Mouse (Mus musculus) embryo, embryonic 9.5 days (tissue): Measurements from ENCODE around the gene Notum.

Source experiments
- DNase-seq: peaks from one replicate; pipeline ENCODE4 v3.0.0-alpha.2; 2017; ENCODE audit errors: extremely low spot score

Gene Notum

DNA sequence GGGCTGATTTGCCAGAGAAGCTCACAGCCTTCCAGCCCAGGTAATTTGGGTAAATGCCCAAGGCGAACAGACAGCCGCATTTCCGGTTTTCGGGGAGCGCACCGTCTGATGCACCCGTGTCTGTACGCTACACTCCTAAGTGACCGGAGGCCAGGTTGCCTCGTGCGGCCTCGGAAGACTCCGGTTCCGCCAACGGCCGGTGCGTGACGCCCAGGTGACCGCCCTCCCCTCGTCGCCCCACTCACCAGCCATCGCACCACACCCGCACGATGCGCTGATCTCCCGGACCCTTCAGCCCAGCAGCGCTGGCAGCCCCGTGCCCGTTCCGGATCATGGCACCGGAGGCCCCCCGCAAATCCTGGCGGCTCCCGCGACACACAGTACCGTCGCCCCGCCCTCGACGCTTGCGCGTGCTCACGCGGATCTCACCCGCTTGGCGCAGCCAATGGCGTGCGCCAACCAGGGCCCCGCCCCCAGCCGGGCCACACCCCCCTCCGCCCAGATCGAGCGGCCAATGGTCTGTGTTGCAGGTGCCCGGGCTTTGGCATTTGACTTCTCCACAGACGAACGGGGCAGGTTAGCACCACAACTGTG lies 43.4 kb downstream of the Notum start, which contains the start of gene Pcyt2:
Pcyt2 (minus strand) TSS at position 418 of the 594 bp plus-strand sequence.
- DNase-seq = peak; percentile 90

DNA sequence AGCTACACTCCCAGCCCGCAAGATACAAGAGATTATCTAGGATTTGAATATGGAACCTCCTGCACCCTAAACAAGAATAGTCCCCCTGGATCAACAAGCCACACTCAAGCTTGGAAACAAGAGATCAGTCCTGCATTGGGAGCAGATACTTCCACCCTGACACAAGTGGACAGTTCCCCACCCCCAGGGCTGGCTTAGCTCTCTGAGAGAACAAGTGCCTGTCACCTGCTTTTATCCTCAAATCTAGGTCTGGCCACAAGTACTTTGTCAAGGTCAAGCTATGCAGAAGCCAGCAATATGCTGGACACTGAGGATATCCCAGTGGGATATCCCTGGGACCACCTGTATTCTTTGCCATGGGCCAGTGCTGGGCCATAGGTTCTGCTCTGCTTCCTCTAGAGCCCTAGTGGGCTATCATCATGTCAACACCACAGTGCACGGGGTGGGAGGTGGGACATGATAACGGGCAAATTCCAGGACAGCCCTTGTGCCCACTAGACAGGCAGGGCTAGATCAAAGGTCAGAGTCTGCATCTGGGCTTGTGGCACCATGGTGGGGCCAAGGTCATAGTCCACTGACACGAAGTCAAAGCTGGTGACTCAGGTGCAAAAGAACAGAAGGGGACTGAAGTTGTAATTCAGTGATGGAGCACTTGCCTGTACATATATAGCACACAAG lies 44.2 kb downstream of the Notum start:
- DNase-seq = no peak

- DNase-seq = no peak
Measured at GRCm38 (mm10) chr11:120615606-120616203, 45.3 kb downstream of the Notum start.

DNA sequence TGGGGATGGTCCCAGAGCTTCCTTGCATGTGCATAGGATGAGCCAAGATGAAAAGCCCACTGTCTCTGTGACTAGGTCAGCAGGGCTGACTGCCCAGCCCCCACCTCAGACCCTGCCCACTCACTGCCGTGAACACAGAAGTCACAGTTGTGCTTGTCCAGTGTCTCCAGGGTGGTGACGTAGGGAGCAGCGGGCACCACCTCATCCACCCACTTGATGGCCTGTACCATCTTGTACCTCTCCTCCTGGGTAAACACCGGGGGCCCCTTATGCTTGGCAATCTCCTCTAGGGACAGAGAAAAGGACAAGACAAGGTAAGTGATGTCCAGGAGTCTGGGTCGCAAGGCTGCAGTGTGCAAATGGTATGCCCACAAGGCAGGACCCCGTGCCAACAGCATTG lies 45.8 kb downstream of the Notum start:
- DNase-seq = no peak

- DNase-seq = no peak
Measured at GRCm38 (mm10) chr11:120613976-120614375, 47.0 kb downstream of the Notum start.

DNA sequence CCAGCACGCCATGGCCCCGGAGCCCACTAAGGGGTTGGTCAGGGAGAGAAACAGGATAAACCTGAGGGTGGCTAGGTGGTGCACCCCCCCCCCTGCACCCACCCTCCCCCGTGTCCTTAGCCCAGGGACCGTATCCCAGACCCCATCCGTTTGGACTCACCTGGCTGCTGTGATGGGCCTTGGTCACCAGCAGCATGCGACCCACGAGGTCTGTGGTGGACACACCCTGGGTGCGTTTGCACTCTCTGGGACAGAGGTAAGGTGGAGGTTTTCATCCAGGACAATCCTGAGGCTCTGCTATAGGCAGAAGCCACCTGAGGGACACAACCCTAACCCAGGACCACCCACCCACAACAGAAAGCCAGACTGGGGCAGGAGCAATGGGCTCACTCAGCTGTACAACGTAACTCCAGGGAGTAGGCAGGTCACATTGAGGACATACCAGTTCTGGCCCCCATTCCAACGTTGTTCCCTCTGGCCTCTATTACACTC lies 47.4 kb downstream of the Notum start:
- DNase-seq = no peak

DNA sequence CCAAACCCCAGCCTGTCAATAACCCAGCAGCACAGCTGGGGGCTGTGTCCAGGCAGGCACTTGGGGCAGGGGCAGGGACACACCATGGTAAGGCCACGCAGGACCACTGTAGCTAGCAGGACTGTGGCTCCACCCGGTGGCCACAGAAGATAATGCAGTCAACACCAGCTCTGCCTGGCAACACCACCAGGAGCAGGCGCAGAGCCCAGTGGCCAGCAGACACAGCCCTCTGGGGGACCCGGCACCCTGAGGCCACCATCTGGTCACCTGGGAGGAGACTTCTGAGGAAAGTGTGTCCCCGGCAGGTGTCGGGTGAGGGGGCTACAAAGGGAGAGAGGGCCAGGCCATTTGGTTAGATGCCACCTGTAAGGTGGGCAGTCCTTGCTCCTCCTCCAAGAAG lies 48.2 kb downstream of the Notum start:
- DNase-seq = peak; percentile 74

- no peak for DNase-seq
Measured at GRCm38 (mm10) chr11:120610477-120611046, 50.4 kb downstream of the Notum start.

DNA sequence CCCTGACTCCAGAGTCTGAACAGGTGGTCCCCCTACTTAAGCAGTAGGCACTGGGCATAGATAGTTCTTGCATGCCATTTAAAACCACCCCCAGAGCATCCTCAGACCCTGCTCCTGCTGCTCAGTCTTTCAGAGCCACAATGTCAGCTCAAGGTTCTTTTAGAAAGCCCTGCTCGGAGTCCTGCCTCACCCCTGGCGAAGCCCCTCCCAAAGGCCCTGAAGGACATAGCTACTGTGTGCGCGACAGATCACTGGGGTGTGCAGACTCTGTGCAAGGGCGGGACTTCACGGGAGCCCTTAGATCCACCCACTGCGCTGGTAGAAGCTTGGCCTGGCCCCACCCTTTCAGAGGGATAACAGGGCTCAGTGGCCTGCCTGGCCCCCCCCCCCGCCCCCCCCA lies 51.7 kb downstream of the Notum start:
- no peak for DNase-seq

DNA sequence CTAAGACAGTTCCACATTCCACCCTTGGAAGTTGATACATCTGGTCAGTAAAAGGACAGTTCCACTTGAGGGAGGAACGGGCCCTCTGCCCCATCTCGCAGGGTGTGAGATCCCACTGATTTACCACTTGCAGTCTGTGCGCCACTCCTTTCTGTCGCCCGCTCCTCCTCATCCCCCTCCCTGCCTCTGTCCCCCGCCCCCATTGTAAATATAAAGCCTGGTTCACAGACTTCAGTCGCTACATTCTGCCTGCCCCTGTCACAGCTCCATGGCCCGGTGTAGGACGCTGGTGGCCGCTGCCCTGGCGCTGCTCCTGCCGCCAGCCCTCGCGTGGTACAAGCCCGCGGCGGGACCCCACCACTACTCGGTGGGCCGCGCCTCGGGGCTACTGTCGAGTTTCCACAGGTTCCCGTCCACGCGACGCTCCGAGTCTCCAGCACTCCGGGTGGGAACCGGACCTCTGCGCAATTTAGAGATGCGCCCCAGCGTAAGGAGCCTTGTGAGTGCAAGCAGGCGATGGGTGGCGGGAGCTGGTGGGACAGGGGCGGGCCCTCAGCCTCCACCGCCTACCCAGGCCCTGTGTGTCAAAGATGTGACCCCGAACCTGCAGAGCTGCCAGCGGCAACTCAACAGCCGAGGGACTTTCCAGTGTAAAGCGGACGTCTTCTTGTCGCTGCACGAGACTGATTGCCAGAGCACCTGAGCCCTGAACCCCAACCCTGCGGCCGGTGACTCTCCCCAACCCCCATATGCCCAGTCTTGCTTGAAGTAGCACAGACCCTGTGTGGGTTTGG lies 52.5 kb downstream of the Notum start, which contains the start of gene Npb:
Npb (plus strand) TSS at position 237 of the 794 bp plus-strand sequence.
- DNase-seq = no peak

DNA sequence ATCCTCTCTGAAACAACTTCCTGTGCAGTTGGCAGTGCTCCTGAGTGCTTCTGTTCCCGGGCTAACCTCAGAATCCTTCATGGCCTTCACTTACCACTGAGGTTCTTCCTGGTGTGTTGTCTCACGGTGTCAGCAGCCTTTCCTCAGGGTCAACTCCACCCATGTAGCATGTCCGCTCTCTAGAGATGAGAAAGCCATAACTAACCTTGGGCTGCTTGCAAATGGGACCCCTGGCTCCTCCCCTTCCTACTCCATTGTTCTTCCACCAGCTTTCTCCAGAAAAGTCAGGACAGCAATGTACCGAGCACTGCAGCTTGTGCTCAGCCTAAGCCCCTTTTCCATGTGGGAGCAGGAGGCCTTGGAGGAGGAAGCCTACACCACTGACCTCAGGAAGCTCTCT lies 54.2 kb downstream of the Notum start:
- no peak for DNase-seq

DNA sequence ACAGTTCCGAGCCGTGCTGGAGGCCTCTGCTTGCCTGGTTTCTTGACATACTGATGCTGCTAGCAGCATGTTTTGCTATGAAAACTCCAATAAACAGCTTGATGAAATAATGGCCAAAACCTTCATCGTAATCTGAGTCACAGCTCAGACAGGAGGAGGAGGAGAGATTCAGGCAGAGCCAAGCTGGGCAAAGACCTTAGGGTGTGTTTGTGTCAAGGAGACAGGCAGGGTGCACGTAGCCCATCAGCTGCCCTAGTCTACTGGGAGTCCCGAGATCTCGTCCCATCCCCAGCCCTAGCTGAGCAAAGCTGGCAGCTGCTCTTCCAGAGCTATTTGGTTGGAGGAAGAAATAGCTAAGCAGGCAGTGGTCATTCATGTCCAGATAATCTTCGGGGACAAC lies 55.3 kb downstream of the Notum start:
- DNase-seq = no peak
